Mouse (Mus musculus): ENCODE data around the gene Igsf3.

GRCm38 (mm10) chr3:101372345-101372980 lies 4.4 kb upstream of the Igsf3 start:
- no peak for TF ChIP-seq POLR2A (IDR thresholded peaks at IDR 0.05; ENCODE audit: insufficient read depth, low read length)
- peak; percentile 79 for TF ChIP-seq CTCF (IDR thresholded peaks at IDR 0.05; ENCODE audit: low read depth, low read length)
- no peak for TF ChIP-seq EP300 (IDR thresholded peaks at IDR 0.05; ENCODE audit: insufficient read depth, low read depth, low read length)

Measured in ES-Bruce4 (cell line).